Mouse (Mus musculus): Measurements from ENCODE around the gene Alg12.

Gene Alg12

GRCm38 (mm10) chr15:88854969-88855830, 36.1 kb upstream of the Alg12 start:
- no peak for DNase-seq (ENCODE audit: low read depth)

- DNase-seq (ENCODE audit: low read depth), result no peak
Measured at GRCm38 (mm10) chr15:88854119-88854968, 35.2 kb upstream of the Alg12 start.

GRCm38 (mm10) chr15:88853106-88853505, 34.0 kb upstream of the Alg12 start:
- no peak for DNase-seq (ENCODE audit: low read depth)

- no peak for DNase-seq (ENCODE audit: low read depth)
Measured at GRCm38 (mm10) chr15:88851507-88852149, 32.5 kb upstream of the Alg12 start.

GRCm38 (mm10) chr15:88851076-88851475, 32.0 kb upstream of the Alg12 start:
- no peak for DNase-seq (ENCODE audit: low read depth)

GRCm38 (mm10) chr15:88850146-88850826, 31.2 kb upstream of the Alg12 start:
- DNase-seq (ENCODE audit: low read depth), result no peak

GRCm38 (mm10) chr15:88849621-88850020, 30.5 kb upstream of the Alg12 start:
- no peak for DNase-seq (ENCODE audit: low read depth)

GRCm38 (mm10) chr15:88848661-88849060, 29.5 kb upstream of the Alg12 start:
- no peak for DNase-seq (ENCODE audit: low read depth)

- no peak for DNase-seq (ENCODE audit: low read depth)
Measured at GRCm38 (mm10) chr15:88844966-88845365, 25.8 kb upstream of the Alg12 start.

- DNase-seq (ENCODE audit: low read depth), result no peak
Measured at GRCm38 (mm10) chr15:88843486-88844097, 24.5 kb upstream of the Alg12 start.

GRCm38 (mm10) chr15:88842300-88842673, 23.2 kb upstream of the Alg12 start:
- no peak for DNase-seq (ENCODE audit: low read depth)

GRCm38 (mm10) chr15:88841580-88842299, 22.6 kb upstream of the Alg12 start:
- no peak for DNase-seq (ENCODE audit: low read depth)

- no peak for DNase-seq (ENCODE audit: low read depth)
Measured at GRCm38 (mm10) chr15:88841160-88841559, 22.0 kb upstream of the Alg12 start.

- DNase-seq (ENCODE audit: low read depth), result no peak
Measured at GRCm38 (mm10) chr15:88840126-88840525, 21.0 kb upstream of the Alg12 start.

GRCm38 (mm10) chr15:88839271-88839670, 20.2 kb upstream of the Alg12 start:
- DNase-seq (ENCODE audit: low read depth), result no peak

GRCm38 (mm10) chr15:88837977-88838376, 18.9 kb upstream of the Alg12 start:
- no peak for DNase-seq (ENCODE audit: low read depth)

GRCm38 (mm10) chr15:88837199-88837932, 18.2 kb upstream of the Alg12 start:
- DNase-seq (ENCODE audit: low read depth), result no peak

GRCm38 (mm10) chr15:88836571-88836970, 17.5 kb upstream of the Alg12 start:
- DNase-seq (ENCODE audit: low read depth), result no peak

- DNase-seq (ENCODE audit: low read depth), result no peak
Measured at GRCm38 (mm10) chr15:88836031-88836430, 16.9 kb upstream of the Alg12 start.

GRCm38 (mm10) chr15:88832536-88832935, 13.4 kb upstream of the Alg12 start:
- no peak for DNase-seq (ENCODE audit: low read depth)

Data from c-Kit-positive CD71-positive TER-119-negative erythroid progenitor cells, embryonic 14.5 days (primary cell).